Mouse (Mus musculus) left cerebral cortex, adult 18-20 months (tissue): ENCODE results near the gene Gimap8. TPM values are rescaled to one million over a fixed set of nuclear protein-coding genes. Genes with fewer than 3 reads are reported as not detected.
"Not testable (repeated sequence)": the region's sequence is repeated elsewhere in the genome, so short reads cannot be mapped to it uniquely, and the experiment has no call there.

Source experiments
- DNase-seq, 2 experiments: peaks; one replicate each; pipeline ENCODE4 v3.0.0; 2021 to 2022; ENCODE audit warnings: low spot score in 2 of 2, mixed read lengths in 1 of 2
- long read RNA-seq, 2 experiments: library from polyadenylated mRNA; stranded (forward); transcript quantifications; one replicate each; pipeline ENCODE4 v2.0.0; 2021
- total RNA-seq, 2 experiments: library from RNA; stranded (reverse); gene quantifications; 2 replicates each; pipeline ENCODE4 v1.2.3; 2021

Gene Gimap8
- under 1 TPM; 0.91 to 0.93 TPM for total RNA-seq
- long read RNA-seq, experiment 1 = 0 reads
- long read RNA-seq, experiment 2 = 0 reads

- DNase-seq = no peak
Measured at GRCm38 (mm10) chr6:48646995-48647394, at the start of gene Gimap8. Gene Gimap8 (plus strand): TSS chr6:48647234.

GRCm38 (mm10) chr6:48600594-48600993, 46.4 kb upstream of the Gimap8 start:
- DNase-seq = no peak

GRCm38 (mm10) chr6:48601271-48602079, 45.6 kb upstream of the Gimap8 start, which contains the start of gene Zfp775:
Gene Zfp775 (plus strand): TSS chr6:48602063.
- peak; percentile 95 to 97 for DNase-seq

DNA sequence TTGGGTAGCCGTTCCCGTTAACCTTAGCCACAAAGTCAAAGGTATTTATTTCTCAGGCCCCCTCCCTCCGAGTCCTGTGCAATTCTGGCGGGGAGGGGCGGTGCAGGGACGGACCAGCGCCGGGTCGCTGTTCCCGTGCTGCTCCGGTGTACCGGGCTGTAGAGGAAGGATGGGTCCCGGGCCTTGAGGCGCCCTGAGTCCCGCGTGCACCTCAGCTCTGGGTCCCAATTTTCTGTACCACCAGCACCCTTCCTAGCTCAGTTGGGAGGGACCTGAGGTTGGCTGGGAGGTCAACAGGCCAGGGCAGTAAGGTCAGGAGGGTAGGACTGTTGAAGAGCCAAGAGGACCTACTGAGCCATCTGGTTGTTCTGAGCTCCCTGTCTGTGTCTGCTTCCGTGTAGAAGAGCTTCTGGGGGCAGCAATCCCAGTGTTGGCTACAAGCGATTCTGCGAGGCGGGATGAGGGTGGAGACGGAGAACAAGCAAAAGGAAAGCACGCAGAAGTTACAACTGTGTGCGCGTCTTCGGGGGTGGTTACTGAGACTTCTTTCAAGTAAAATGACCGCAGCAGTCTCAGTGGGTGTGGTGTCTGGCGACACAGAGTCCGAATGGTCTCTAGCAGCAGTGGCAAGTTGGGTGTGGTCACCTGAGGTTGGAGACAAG, 44.8 kb upstream of the Gimap8 start:
- peak; percentile 53 to 70 for DNase-seq

- DNase-seq = no peak
Measured at GRCm38 (mm10) chr6:48608124-48608523, 38.9 kb upstream of the Gimap8 start.

DNA sequence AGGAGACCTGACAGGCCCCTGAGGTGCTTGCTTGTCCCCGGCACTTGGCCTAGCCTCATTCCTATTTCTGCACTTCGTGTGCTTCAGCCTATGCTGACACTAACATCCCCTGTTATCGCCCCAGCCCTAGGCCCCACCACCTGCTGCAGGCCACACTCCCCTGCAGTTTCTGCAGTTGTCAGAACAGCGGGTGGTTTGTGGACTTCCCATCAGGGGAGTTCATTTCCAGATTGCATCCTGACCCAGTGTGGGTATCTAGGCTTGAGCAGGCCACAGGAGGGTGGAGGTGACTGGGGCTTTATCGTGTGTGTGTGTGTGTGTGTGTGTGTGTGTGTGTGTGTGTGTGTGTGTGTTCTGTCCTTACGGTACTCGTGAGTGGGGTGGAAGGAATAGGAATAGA, 37.5 kb upstream of the Gimap8 start:
- no peak for DNase-seq

- no peak for DNase-seq
Measured at GRCm38 (mm10) chr6:48610657-48611056, 36.4 kb upstream of the Gimap8 start.

- no peak for DNase-seq
Measured at GRCm38 (mm10) chr6:48613464-48613863, 33.6 kb upstream of the Gimap8 start.

DNA sequence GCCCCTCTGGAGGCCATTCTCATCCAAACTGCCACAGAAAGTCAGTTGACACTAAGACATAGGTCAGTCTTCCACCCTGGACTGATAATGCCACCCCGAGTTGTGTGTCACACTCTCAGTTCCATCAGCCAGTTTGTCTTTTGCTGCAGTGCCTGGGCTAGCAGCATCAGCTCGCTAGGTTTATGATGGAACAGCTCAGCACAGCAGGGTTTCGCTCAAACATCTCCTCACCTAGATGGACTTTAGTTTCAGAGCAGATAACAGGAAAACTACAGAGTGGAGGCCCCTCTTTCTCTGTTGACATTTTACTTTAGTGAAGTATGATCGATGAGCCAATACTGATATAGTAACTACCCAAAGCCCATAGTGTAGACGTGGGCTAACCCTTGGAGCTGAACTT, 32.3 kb upstream of the Gimap8 start:
- no peak for DNase-seq

DNA sequence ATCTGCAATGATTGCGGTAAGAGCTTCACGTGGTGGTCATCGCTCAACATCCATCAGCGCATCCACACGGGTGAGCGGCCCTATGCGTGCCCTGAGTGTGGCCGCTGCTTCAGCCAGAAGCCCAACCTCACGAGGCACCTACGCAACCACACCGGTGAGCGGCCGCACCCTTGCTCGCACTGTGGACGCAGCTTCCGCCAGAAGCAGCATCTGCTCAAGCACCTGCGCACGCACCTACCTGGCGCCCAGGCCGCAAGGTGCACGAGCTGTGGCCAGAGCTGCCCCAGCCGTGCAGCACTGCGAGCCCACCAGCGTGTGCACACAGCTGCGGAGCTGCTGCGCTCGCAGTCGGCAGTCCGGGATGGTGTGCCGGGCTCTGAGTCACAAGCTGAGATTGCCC, 27.0 kb upstream of the Gimap8 start:
- DNase-seq = no peak

GRCm38 (mm10) chr6:48622186-48622843, 24.7 kb upstream of the Gimap8 start:
- not testable (repeated sequence) for DNase-seq

GRCm38 (mm10) chr6:48623460-48623859, 23.6 kb upstream of the Gimap8 start:
- DNase-seq = no peak

GRCm38 (mm10) chr6:48626464-48626863, 20.6 kb upstream of the Gimap8 start, which contains the start of gene AI854703:
Gene AI854703 (plus strand): TSS chr6:48626764.
- peak in 1 of 2 experiments; percentile 13 for DNase-seq

DNA sequence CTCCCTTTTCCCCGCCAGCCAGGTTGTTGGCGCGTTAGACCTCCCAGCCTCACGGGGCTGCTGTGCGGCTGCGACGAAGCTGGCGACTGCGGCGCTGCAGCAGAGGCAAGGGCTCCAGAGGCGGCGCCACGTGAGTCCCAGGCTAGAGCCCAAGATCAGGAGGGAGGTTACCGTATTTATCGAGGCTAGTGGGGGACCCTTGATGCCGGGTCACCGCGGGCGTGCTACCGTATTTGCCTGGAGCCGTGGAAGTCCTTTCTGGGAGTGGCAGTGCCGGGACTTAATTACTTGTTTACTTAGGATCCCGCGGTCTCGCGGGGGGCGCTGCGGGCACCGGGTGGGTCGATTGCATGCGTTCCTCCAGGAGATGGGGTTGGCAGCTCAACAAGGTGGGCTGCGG, 20.1 kb upstream of the Gimap8 start:
- DNase-seq = peak; percentile 65 to 77

- peak; percentile 25 to 33 for DNase-seq
Measured at GRCm38 (mm10) chr6:48627511-48627924, 19.5 kb upstream of the Gimap8 start.

- DNase-seq = no peak
Measured at GRCm38 (mm10) chr6:48628377-48628776, 18.7 kb upstream of the Gimap8 start.

DNA sequence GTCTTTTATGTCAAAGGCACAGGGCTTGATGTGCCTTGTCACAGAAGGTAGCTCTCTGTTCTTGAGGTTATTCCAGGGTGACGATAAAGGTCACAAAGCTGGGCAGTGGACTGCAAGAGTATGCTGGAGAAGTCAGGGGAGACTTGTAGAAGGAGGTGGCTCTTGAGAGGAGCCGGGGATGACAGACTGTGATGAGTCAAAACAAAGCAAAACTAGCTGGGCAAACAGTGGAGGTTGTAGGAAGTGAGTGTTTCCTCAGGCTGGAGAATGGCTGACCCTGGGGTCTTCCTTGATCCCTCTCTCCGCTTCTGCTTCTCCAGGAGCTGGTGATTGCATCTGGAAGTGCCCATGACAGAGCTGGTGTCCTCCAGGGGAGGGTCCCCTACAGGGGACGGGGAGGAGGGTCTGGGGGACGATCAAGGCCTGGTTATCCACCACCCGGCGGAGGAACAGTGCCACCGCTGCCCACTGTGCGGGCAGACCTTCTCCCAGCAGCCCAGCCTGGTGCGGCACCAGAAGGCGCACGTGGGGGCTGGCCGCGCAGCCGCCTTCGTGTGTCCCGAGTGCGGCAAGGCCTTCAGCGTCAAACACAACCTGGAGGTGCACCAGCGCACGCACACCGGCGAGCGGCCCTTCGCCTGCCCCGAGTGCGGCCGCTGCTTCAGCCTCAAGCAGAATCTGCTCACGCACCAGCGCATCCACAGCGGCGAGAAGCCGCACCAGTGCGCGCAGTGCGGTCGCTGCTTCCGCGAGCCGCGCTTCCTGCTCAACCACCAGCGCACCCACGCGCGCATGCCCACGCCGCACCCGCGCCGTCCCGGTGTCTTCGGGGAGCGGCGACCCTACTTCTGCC, 18.0 kb upstream of the Gimap8 start:
- DNase-seq = peak; percentile 59 to 70

GRCm38 (mm10) chr6:48629661-48630034, 17.4 kb upstream of the Gimap8 start:
- DNase-seq = no peak

DNA sequence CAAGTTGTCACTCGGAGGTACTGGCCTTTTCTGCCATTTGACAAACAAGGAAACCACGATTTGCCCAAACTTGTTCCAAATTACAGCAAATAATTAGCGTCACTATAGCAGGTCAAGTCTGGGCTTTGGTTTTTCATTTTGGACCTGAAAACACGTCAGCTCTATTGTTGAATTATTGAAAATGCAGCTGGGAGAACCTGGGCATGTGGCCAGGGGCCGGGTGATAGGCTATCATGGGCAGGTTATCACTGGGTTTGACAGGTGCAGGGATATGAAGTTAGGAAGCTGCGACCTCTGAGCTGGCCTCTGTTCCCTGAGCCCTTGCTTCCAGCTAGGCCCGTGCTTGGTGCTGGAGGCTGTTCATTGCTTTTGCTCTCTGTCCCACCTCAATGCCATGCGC, 16.2 kb upstream of the Gimap8 start:
- no peak for DNase-seq

GRCm38 (mm10) chr6:48635105-48635504, 11.9 kb upstream of the Gimap8 start:
- no peak for DNase-seq

DNA sequence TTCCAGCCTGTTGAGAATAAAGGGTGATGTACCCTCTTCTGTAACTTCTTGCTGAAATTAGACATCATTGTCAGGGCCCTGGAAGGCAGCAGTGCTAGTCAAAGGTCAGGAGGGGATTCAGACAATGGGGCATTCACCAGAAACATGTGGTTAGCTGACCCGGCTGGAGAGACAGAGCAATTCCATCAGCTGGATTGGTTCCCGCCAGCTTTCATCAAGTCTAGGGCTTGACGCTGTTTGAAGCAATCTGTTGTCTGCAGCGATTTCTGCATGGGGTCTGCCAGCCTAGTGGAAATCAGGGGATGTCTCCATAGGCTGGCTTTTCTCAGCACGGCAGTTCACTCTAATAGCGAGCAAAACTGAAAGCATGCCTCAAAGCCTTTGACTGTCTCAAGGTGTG, 10.5 kb upstream of the Gimap8 start:
- no peak for DNase-seq
